Mouse (Mus musculus) bone marrow macrophage, adult 2 months (primary cell): ENCODE data around the gene D2hgdh. TPM values are rescaled to one million over a fixed set of nuclear protein-coding genes. Genes with fewer than 3 reads are reported as not detected.

Source experiments
- H3K27ac ChIP-seq: 2 replicates; pipeline ENCODE4 v1.5.1; 2012; ENCODE audit warnings: low read depth, low read length; ENCODE audit not compliant: insufficient read depth
- H3K4me1 ChIP-seq: 2 replicates; pipeline ENCODE4 v1.6.1; 2012; ENCODE audit warnings: low read length; ENCODE audit not compliant: control insufficient read depth, insufficient read depth
- H3K4me3 ChIP-seq: 2 replicates; pipeline ENCODE4 v1.5.1; 2012; ENCODE audit warnings: mild to moderate bottlenecking, low read length, moderate library complexity; ENCODE audit not compliant: insufficient read depth
- CTCF ChIP-seq: IDR thresholded peaks from 2 replicates; pipeline ENCODE4 v1.5.1; 2012; ENCODE audit warnings: low read depth, mild to moderate bottlenecking, low read length, moderate library complexity
- POLR2A ChIP-seq: IDR thresholded peaks from 2 replicates; pipeline ENCODE4 v1.6.1; 2012; ENCODE audit warnings: mild to moderate bottlenecking, low read depth, low read length, borderline replicate concordance
- polyA plus RNA-seq: library from polyadenylated mRNA; stranded (reverse); fragments of >200 nt; gene quantifications from 2 replicates; pipeline ENCODE4 v1.2.4, GENCODE M21; 2012; ENCODE audit not compliant: missing spikeins, insufficient read depth, insufficient read length

Gene D2hgdh
- polyA plus RNA-seq, 1 experiment, result 16.2 TPM

- TF ChIP-seq POLR2A, result no peak
- Histone ChIP-seq H3K27ac (no peak overlapping the region), H3K4me1 (peaks cover 14% of the 10 kb centered on the region), H3K4me3 (peak overlapping the region; percentile 87)
Measured at GRCm38 (mm10) chr1:93804818-93805217, 19.9 kb upstream of the D2hgdh start.

DNA sequence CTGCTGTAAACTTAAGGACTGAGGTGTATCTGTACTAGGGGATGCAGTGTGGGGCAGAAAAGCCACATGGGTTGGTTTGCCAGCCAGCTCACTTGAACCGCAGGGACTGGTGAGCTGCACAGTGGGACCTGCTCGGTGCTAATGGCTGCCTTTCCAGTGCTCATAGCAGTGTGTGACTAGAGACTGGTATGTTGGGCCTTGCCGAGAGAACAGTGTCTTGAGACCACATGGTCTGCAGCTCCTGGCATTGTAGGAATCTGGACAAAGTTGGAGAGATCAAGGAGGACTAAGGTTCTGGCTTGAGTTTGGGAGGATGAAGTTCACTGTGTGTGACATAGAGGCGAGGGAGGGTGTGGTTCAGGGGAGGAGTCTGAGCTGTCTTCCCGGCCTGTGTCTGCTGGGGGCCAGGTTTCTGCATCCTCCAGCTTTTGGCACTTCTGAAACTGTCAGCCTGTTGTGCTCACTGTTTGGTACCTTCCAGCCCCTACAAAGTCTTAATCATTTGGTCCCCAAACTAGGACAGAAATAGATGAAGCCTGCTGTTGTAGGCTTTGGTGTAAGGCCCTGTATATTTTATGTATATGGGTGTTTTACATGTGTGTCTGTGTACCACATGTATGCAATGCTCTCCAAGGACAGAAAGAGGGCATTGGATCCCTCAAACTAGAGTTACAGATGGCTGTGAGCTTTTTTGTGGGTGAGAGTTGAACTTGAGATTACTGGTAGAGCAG, 19.3 kb upstream of the D2hgdh start:
- Histone ChIP-seq H3K4me3 (no peak overlapping the region), H3K27ac (no peak overlapping the region), H3K4me1 (peaks cover 14% of the 10 kb centered on the region)
- TF ChIP-seq CTCF (no peak), POLR2A (no peak)

- TF ChIP-seq POLR2A (no peak), CTCF (no peak)
- Histone ChIP-seq H3K27ac (no peak overlapping the region), H3K4me1 (peaks cover 8% of the 10 kb centered on the region), H3K4me3 (no peak overlapping the region)
Measured at GRCm38 (mm10) chr1:93808871-93809270, 15.8 kb upstream of the D2hgdh start.

- peaks cover 5% of the 10 kb centered on the region for H3K4me1 ChIP-seq
- no peak overlapping the region for H3K4me3 ChIP-seq
- H3K27ac ChIP-seq, result no peak overlapping the region
- TF ChIP-seq CTCF, result no peak
- TF ChIP-seq POLR2A, result no peak
Measured at GRCm38 (mm10) chr1:93810011-93810410, 14.7 kb upstream of the D2hgdh start.

DNA sequence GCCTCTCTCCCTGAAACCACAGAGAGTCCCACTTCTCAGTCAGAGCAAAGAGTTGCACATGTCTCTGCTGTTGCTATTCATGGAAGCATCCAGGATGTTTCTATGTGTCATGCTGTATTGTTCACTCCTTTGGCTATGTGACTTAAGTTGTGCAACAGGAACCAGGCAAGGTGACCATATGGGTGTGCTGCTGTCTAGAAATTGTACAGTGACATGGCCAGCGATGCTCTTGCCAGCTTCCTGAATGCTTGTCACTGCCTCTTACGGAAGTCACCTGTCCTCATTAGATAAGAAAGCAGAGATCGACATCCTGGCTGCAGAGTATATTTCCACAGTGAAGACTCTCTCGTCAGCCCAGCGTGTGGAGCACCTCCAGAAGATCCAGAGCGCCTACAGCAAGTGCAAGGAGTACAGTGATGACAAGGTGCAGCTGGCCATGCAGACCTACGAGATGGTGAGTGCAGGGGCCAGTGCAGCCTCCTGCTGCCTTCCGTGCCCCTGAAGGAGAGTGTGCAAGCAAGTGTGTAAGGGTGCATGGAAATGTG, 13.1 kb upstream of the D2hgdh start:
- Histone ChIP-seq H3K4me1 (no peaks in the 10 kb centered on the region), H3K27ac (no peak overlapping the region), H3K4me3 (no peak overlapping the region)
- TF ChIP-seq POLR2A (no peak), CTCF (no peak)

- no peak for TF ChIP-seq CTCF
- no peak for TF ChIP-seq POLR2A
- Histone ChIP-seq H3K4me3 (no peak overlapping the region), H3K4me1 (peaks cover 20% of the 10 kb centered on the region), H3K27ac (peak overlapping the region; percentile 52)
Measured at GRCm38 (mm10) chr1:93817823-93818532, 6.7 kb upstream of the D2hgdh start.

DNA sequence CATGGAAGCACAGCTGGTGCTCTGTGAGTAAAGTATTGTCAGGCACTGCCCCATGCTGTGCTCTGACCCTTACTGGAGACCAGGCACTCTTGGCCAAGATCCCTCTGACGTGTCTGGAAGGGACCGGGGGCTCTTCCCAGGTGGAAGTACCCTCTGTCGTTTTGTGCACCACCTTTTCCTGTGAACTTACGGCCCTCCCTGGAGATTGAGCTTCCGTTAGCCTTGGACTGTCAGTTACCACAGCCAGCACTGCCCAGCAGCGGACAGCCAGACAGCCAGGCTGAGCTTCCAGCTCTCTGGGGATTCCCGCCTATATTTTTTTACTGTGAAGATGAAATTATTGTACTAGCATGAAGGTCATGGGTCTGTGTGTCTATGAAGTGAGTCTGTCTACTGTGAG, 6.0 kb upstream of the D2hgdh start:
- no peak for TF ChIP-seq POLR2A
- no peak for TF ChIP-seq CTCF

DNA sequence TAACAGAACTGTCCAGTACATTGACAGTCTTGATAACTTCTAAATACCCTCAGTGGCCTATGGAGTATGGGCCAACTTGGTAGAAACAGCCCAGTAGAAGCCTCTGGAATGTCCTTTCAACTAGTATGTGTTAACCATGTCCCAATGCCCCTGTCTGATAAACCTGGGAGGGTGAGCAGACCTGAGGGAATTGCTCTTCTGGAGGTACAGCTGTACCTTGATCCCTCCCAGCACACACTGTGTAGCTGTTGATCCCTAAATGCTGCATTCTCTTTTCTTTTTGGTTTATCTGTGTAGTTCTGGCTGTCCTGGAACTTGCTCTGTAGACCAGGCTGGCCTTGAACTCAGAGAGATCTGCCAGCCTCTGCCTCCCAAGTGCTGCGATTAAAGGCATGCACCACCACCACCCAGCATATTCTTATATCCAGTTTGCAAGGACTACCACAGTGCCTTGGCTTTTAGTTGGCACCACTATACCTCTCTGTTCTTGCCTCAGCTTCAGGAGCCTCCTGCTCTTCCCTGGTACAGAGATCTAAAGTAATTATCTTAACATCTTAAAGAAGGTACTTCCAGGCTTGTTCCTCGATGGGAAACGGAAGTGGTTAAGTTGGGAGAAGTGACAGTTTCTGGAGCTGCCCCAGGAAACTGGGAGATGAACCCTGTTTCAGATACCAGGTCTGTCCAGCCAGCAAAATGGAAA, 763 bp upstream of the D2hgdh start:
- TF ChIP-seq CTCF (no peak), POLR2A (no peak)
- H3K4me1 ChIP-seq, result peaks cover 18% of the 10 kb centered on the region
- H3K4me3 ChIP-seq, result no peak overlapping the region
- no peak overlapping the region for H3K27ac ChIP-seq

More for the DNA sequence above, 6.0 kb upstream of the D2hgdh start:
- Histone ChIP-seq H3K27ac (peak overlapping the region; percentile 52; the same call in 1 of the 2 replicates), H3K4me3 (no peak overlapping the region), H3K4me1 (peaks cover 21% of the 10 kb centered on the region)

GRCm38 (mm10) chr1:93825105-93825674, 481 bp downstream of the D2hgdh start:
- Histone ChIP-seq H3K27ac (peak overlapping the region; percentile 72), H3K4me1 (peaks cover 14% of the 10 kb centered on the region), H3K4me3 (peak overlapping the region; percentile 61)
- TF ChIP-seq CTCF (no peak), POLR2A (no peak)
